Mouse (Mus musculus) adrenal gland (tissue): ENCODE measurements around the gene Nalcn.

Source experiments
- intact Hi-C: fragments of 180-260 bp; cut with DNase I; formaldehyde crosslinking; loops from one replicate; pipeline ENCODE4 v1.15.1; 2025

Nalcn gene

GRCm38 (mm10) chr14:123512923-123513322 lies 114.0 kb downstream of the Nalcn start:
- intact Hi-C loops: no loop called here

GRCm38 (mm10) chr14:123495544-123495943 lies 131.4 kb downstream of the Nalcn start:
- intact Hi-C loops: no loop called here

- intact Hi-C loops: no loop called here
Observed at GRCm38 (mm10) chr14:123488575-123489207, 138.3 kb downstream of the Nalcn start.

- intact Hi-C loops: no loop called here
Observed at GRCm38 (mm10) chr14:123462026-123462425, 164.9 kb downstream of the Nalcn start.

GRCm38 (mm10) chr14:123446031-123446430 lies 180.9 kb downstream of the Nalcn start:
- intact Hi-C loops: loop anchor here (10.0 kb wide), 1 partner anchor 129 kb away; no protein-coding TSS in a partner anchor

- intact Hi-C loops: no loop called here
Observed at GRCm38 (mm10) chr14:123435542-123435941, 191.4 kb downstream of the Nalcn start.

GRCm38 (mm10) chr14:123376167-123376855 lies 250.6 kb downstream of the Nalcn start:
- intact Hi-C loops: loop anchor here (10.0 kb wide), 1 partner anchor 278 kb away; the partner anchor contains the start of gene Itgbl1

- intact Hi-C loops: loop anchor here (10.0 kb wide), 1 partner anchor 283 kb away; the partner anchor contains the start of gene Itgbl1
Observed at GRCm38 (mm10) chr14:123371522-123371921, 255.4 kb downstream of the Nalcn start.

- intact Hi-C loops: no loop called here
Observed at GRCm38 (mm10) chr14:123359691-123360090, 267.3 kb downstream of the Nalcn start.

GRCm38 (mm10) chr14:123352973-123353372 lies 274.0 kb downstream of the Nalcn start:
- intact Hi-C loops: no loop called here

- intact Hi-C loops: no loop called here
Observed at GRCm38 (mm10) chr14:123331841-123332240, 295.1 kb downstream of the Nalcn start.

GRCm38 (mm10) chr14:123314369-123314768 lies 312.6 kb downstream of the Nalcn start:
- intact Hi-C loops: loop anchor here (10.0 kb wide), 2 partner anchors 260 to 1090 kb away; no protein-coding TSS in a partner anchor

- intact Hi-C loops: loop anchor here (10.0 kb wide), 2 partner anchors 258 to 1088 kb away; no protein-coding TSS in a partner anchor
Observed at GRCm38 (mm10) chr14:123312371-123312770, 314.6 kb downstream of the Nalcn start.

- intact Hi-C loops: no loop called here
Observed at GRCm38 (mm10) chr14:123296068-123296467, 330.9 kb downstream of the Nalcn start.

GRCm38 (mm10) chr14:123291118-123292007 lies 335.6 kb downstream of the Nalcn start:
- intact Hi-C loops: no loop called here

GRCm38 (mm10) chr14:123282165-123282564 lies 344.8 kb downstream of the Nalcn start:
- intact Hi-C loops: no loop called here

GRCm38 (mm10) chr14:123272121-123272520 lies 354.8 kb downstream of the Nalcn start:
- intact Hi-C loops: no loop called here

GRCm38 (mm10) chr14:123240738-123241137 lies 386.2 kb downstream of the Nalcn start:
- intact Hi-C loops: loop anchor here (5.0 kb wide), 2 partner anchors 183 to 288 kb away; no protein-coding TSS in a partner anchor

- intact Hi-C loops: loop anchor here (5.0 kb wide), 2 partner anchors 183 to 288 kb away; no protein-coding TSS in a partner anchor
Observed at GRCm38 (mm10) chr14:123239945-123240344, 387.0 kb downstream of the Nalcn start.

GRCm38 (mm10) chr14:123237002-123237401 lies 389.9 kb downstream of the Nalcn start:
- intact Hi-C loops: no loop called here

GRCm38 (mm10) chr14:123232630-123233206 lies 394.2 kb downstream of the Nalcn start:
- intact Hi-C loops: no loop called here
